Mouse (Mus musculus): ENCODE data around the gene Siglecg. TPM values are rescaled to one million over a fixed set of nuclear protein-coding genes. Genes with fewer than 3 reads are reported as not detected.

Siglecg gene
- polyA plus RNA-seq, 1 experiment from 2014 or later, result 0.37 TPM

- Histone ChIP-seq H3K27me3 (ENCODE audit: insufficient read depth, low read length) (no peaks in the 10 kb centered on the region), H3K36me3 (ENCODE audit: insufficient read depth) (no peaks in the 10 kb centered on the region), H3K4me3 (ENCODE audit: low read depth, low read length) (no peak overlapping the region), H3K27ac (ENCODE audit: low read depth) (no peak overlapping the region), H3K9ac (no peak overlapping the region), H3K9me3 (ENCODE audit: low read depth, low read length) (no peaks in the 10 kb centered on the region), H3K4me1 (ENCODE audit: insufficient read depth) (peaks cover 15% of the 10 kb centered on the region), H3K4me2 (no peak overlapping the region)
- 68% methylated on average over 3 of the region's 3 CpGs for WGBS
- no peak for DNase-seq
- no peak for ATAC-seq (ENCODE audit: insufficient read depth)
- no peak for TF ChIP-seq CTCF (IDR thresholded peaks at IDR 0.05; ENCODE audit: low read depth)
Observed at GRCm38 (mm10) chr7:43441071-43441470, 33.1 kb downstream of the Siglecg start.

DNA sequence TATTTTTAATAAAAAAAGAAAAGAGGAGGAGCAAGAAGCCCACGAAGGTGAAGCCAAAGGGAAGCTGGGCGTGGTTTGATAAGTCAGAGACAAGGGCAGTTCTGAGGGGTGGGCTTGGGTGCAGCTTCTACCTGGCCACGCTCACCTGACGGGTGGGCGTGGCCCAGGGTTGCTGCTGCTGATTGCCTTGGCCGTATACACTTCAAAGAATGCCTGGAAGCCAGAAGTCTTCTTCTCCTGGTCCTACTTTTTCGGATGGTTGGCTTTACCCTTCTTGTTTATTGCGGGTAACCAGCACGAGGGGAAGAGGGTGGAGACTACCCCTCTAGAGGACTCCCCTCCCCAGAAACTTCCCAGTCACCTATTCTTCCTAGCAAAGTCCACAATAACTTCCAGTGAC is 34.7 kb downstream of the Siglecg start:
- DNase-seq (peak; percentile 18), ATAC-seq (ENCODE audit: insufficient read depth) (peak; percentile 3; the same call in 1 of the 2 replicates)
- H3K27me3 ChIP-seq (ENCODE audit: insufficient read depth, low read length), result no peaks in the 10 kb centered on the region
- H3K36me3 ChIP-seq (ENCODE audit: insufficient read depth), result no peaks in the 10 kb centered on the region
- peak overlapping the region; percentile 66 for H3K9ac ChIP-seq
- H3K27ac ChIP-seq (ENCODE audit: low read depth), result peak overlapping the region; percentile 97
- TF ChIP-seq CTCF (IDR thresholded peaks at IDR 0.05; ENCODE audit: low read depth), result no peak
- peak overlapping the region; percentile 85 for H3K4me2 ChIP-seq
- H3K4me1 ChIP-seq (ENCODE audit: insufficient read depth), result peaks cover 15% of the 10 kb centered on the region
- WGBS, result 10% methylated on average over 9 of the region's 9 CpGs
- H3K4me3 ChIP-seq (ENCODE audit: low read depth, low read length), result peak overlapping the region; percentile 57
- no peaks in the 10 kb centered on the region for H3K9me3 ChIP-seq (ENCODE audit: low read depth, low read length)

- peaks cover 15% of the 10 kb centered on the region for H3K4me1 ChIP-seq (ENCODE audit: insufficient read depth)
- peak overlapping the region; percentile 85 for H3K4me2 ChIP-seq
- no peak for TF ChIP-seq CTCF (IDR thresholded peaks at IDR 0.05; ENCODE audit: low read depth)
- ATAC-seq (ENCODE audit: insufficient read depth), result peak; percentile 94
- peak overlapping the region; percentile 97 for H3K27ac ChIP-seq (ENCODE audit: low read depth)
- WGBS, result 1% methylated on average over 36 of the region's 36 CpGs
- peak overlapping the region; percentile 57 for H3K4me3 ChIP-seq (ENCODE audit: low read depth, low read length)
- DNase-seq, result peak; percentile 86
- H3K9me3 ChIP-seq (ENCODE audit: low read depth, low read length), result no peaks in the 10 kb centered on the region
- no peaks in the 10 kb centered on the region for H3K36me3 ChIP-seq (ENCODE audit: insufficient read depth)
- no peaks in the 10 kb centered on the region for H3K27me3 ChIP-seq (ENCODE audit: insufficient read depth, low read length)
- peak overlapping the region; percentile 66 for H3K9ac ChIP-seq
Observed at GRCm38 (mm10) chr7:43443126-43443916, 35.3 kb downstream of the Siglecg start.

DNA sequence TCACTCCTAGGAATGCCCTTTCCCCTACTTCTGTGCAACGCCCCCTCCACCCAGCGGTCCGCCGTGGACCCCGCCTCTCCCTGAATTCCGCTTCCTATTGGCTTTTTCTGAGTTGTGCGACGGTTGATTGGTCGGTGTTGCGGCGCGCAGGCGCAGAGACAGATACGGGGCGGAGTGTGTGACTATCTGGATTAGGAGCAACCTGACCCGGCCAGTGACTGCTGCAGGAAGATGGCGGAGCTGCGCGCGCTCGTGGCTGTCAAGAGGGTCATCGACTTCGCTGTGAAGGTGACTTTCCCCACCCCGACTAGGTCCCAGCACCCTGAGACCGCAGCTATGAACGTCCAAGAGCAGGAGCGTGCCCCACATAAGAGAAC is 35.9 kb downstream of the Siglecg start, which contains the start of the genes Etfb and Gm45233:
TSS of gene Etfb (plus strand) at position 167 of the 377 bp plus-strand sequence.
TSS of gene Gm45233 (plus strand) at position 212 of the 377 bp plus-strand sequence.
- H3K36me3 ChIP-seq (ENCODE audit: insufficient read depth), result no peaks in the 10 kb centered on the region
- no peak for TF ChIP-seq CTCF (IDR thresholded peaks at IDR 0.05; ENCODE audit: low read depth)
- H3K9ac ChIP-seq, result peak within 1 kb of the TSS; percentile 66
- peak within 1 kb of the TSS; percentile 97 for H3K27ac ChIP-seq (ENCODE audit: low read depth)
- peak; percentile 97 for DNase-seq
- H3K9me3 ChIP-seq (ENCODE audit: low read depth, low read length), result no peaks in the 10 kb centered on the region
- H3K27me3 ChIP-seq (ENCODE audit: insufficient read depth, low read length), result no peaks in the 10 kb centered on the region
- WGBS, result under 1% methylated on average over 27 of the region's 27 CpGs
- peak; percentile 97 for ATAC-seq (ENCODE audit: insufficient read depth)
- peak within 1 kb of the TSS; percentile 85 for H3K4me2 ChIP-seq
- H3K4me1 ChIP-seq (ENCODE audit: insufficient read depth), result peaks cover 15% of the 10 kb centered on the region
- H3K4me3 ChIP-seq (ENCODE audit: low read depth, low read length), result peak within 1 kb of the TSS; percentile 57

GRCm38 (mm10) chr7:43447801-43448200 is 39.8 kb downstream of the Siglecg start:
- no peak for DNase-seq

GRCm38 (mm10) chr7:43448246-43448645 is 40.2 kb downstream of the Siglecg start:
- 83% methylated on average over 2 of the region's 3 CpGs for WGBS
- DNase-seq (no peak), ATAC-seq (ENCODE audit: insufficient read depth) (no peak)
- Histone ChIP-seq H3K27me3 (ENCODE audit: insufficient read depth, low read length) (no peaks in the 10 kb centered on the region), H3K9ac (no peak overlapping the region), H3K4me3 (ENCODE audit: low read depth, low read length) (no peak overlapping the region), H3K36me3 (ENCODE audit: insufficient read depth) (peaks cover 17% of the 10 kb centered on the region), H3K9me3 (ENCODE audit: low read depth, low read length) (no peaks in the 10 kb centered on the region), H3K4me2 (no peak overlapping the region), H3K27ac (ENCODE audit: low read depth) (no peak overlapping the region), H3K4me1 (ENCODE audit: insufficient read depth) (peaks cover 6% of the 10 kb centered on the region; the same call in 1 of the 2 replicates)
- TF ChIP-seq CTCF (IDR thresholded peaks at IDR 0.05; ENCODE audit: low read depth), result no peak

More at GRCm38 (mm10) chr7:43447801-43448200, 39.8 kb downstream of the Siglecg start:
- Histone ChIP-seq H3K36me3 (ENCODE audit: insufficient read depth) (peaks cover 12% of the 10 kb centered on the region), H3K4me2 (no peak overlapping the region), H3K27me3 (ENCODE audit: insufficient read depth, low read length) (no peaks in the 10 kb centered on the region), H3K9ac (no peak overlapping the region), H3K9me3 (ENCODE audit: low read depth, low read length) (no peaks in the 10 kb centered on the region), H3K4me3 (ENCODE audit: low read depth, low read length) (no peak overlapping the region), H3K27ac (ENCODE audit: low read depth) (no peak overlapping the region), H3K4me1 (ENCODE audit: insufficient read depth) (peaks cover 7% of the 10 kb centered on the region)
- 81% methylated on average over 4 of the region's 4 CpGs for WGBS
- TF ChIP-seq CTCF (IDR thresholded peaks at IDR 0.05; ENCODE audit: low read depth), result no peak
- ATAC-seq (ENCODE audit: insufficient read depth), result no peak

GRCm38 (mm10) chr7:43449811-43450210 is 41.8 kb downstream of the Siglecg start:
- no peak for TF ChIP-seq CTCF (IDR thresholded peaks at IDR 0.05; ENCODE audit: low read depth)
- DNase-seq (no peak), ATAC-seq (ENCODE audit: insufficient read depth) (no peak)
- Histone ChIP-seq H3K9me3 (ENCODE audit: low read depth, low read length) (no peaks in the 10 kb centered on the region), H3K4me2 (no peak overlapping the region), H3K27me3 (ENCODE audit: insufficient read depth, low read length) (no peaks in the 10 kb centered on the region), H3K4me3 (ENCODE audit: low read depth, low read length) (no peak overlapping the region), H3K4me1 (ENCODE audit: insufficient read depth) (no peaks in the 10 kb centered on the region), H3K27ac (ENCODE audit: low read depth) (no peak overlapping the region), H3K36me3 (ENCODE audit: insufficient read depth) (peaks cover 32% of the 10 kb centered on the region), H3K9ac (no peak overlapping the region)
- WGBS, result 97% methylated on average over 2 of the region's 2 CpGs
